Mouse (Mus musculus) ES-E14 (cell line): Measurements from ENCODE around the gene Cacna2d2. TPM values are rescaled to one million over a fixed set of nuclear protein-coding genes. Genes with fewer than 3 reads are reported as not detected.

Experiments
- DNase-seq: peaks from one replicate; pipeline ENCODE4 v3.0.0-alpha.2; 2013; ENCODE audit warnings: low read depth, low spot score
- H3K27ac ChIP-seq: 2 replicates; pipeline ENCODE4 v1.5.1; 2012; ENCODE audit warnings: low read depth, mild to moderate bottlenecking, low read length, moderate library complexity, mixed read lengths; ENCODE audit not compliant: poor library complexity, insufficient read depth, severe bottlenecking
- H3K36me3 ChIP-seq: 2 replicates; pipeline ENCODE4 v1.6.1; 2012; ENCODE audit warnings: mild to moderate bottlenecking, low read length, moderate library complexity, mixed read lengths; ENCODE audit not compliant: control insufficient read depth, poor library complexity, insufficient read depth, severe bottlenecking
- H3K4me1 ChIP-seq, 2 experiments: fragments of 150-350 bp in 1 of 2; sonication (generic) in 1 of 2; 2 replicates each; pipeline ENCODE4 v1.6.1; 2012; ENCODE audit warnings: low read length in 2 of 2, mild to moderate bottlenecking in 1 of 2, mixed read lengths in 1 of 2; ENCODE audit not compliant: control insufficient read depth in 2 of 2, insufficient read depth in 2 of 2, poor library complexity in 1 of 2
- H3K4me3 ChIP-seq, 2 experiments: fragments of 150-350 bp in 1 of 2; sonication (generic) in 1 of 2; 2 replicates each; pipeline ENCODE4 v1.5.1; 2012; ENCODE audit warnings: low read length in 2 of 2, low read depth in 1 of 2, mild to moderate bottlenecking in 1 of 2, mixed read lengths in 1 of 2; ENCODE audit not compliant: insufficient read depth in 1 of 2, poor library complexity in 1 of 2, severe bottlenecking in 1 of 2
- H3K9ac ChIP-seq: 2 replicates; pipeline ENCODE4 v1.6.1; 2012; ENCODE audit warnings: low read depth, mild to moderate bottlenecking, low read length, mixed read lengths; ENCODE audit not compliant: poor library complexity, insufficient read depth, severe bottlenecking
- H3K9me3 ChIP-seq: fragments of 150-350 bp; sonication (generic); 2 replicates; pipeline ENCODE4 v1.6.1; 2012; ENCODE audit warnings: low read depth, mild to moderate bottlenecking, low read length; ENCODE audit not compliant: control insufficient read depth, insufficient read depth
- CHD2 ChIP-seq: IDR thresholded peaks from 2 replicates; pipeline ENCODE4 v1.6.1; 2014; ENCODE audit warnings: mild to moderate bottlenecking, low read depth, low read length, inconsistent platforms
- HCFC1 ChIP-seq: IDR thresholded peaks from 2 replicates; pipeline ENCODE4 v1.6.1; 2012; ENCODE audit warnings: low read length, inconsistent platforms, borderline replicate concordance; ENCODE audit not compliant: insufficient read depth
- MAFK ChIP-seq: IDR thresholded peaks from 2 replicates; pipeline ENCODE4 v1.6.1; 2014; ENCODE audit warnings: mild to moderate bottlenecking, low read depth, low read length, inconsistent platforms; ENCODE audit not compliant: insufficient read depth
- ZC3H11A ChIP-seq: IDR thresholded peaks from 2 replicates; pipeline ENCODE4 v1.6.1; 2012; ENCODE audit warnings: low read depth, mild to moderate bottlenecking, inconsistent platforms, low read length, borderline replicate concordance
- ZNF384 ChIP-seq: IDR thresholded peaks from 2 replicates; pipeline ENCODE4 v1.6.1; 2012; ENCODE audit warnings: low read depth, low read length, inconsistent platforms
- in situ Hi-C, 2 experiments: fragments of 600-800 bp; cut with MboI; formaldehyde crosslinking; loops; one replicate each; pipeline ENCODE4 v1.15.1; 2025; ENCODE audit warnings: low sequenced_read_pairs in 2 of 2, inconsistent platforms in 1 of 2; ENCODE audit not compliant: unreplicated experiment in 2 of 2
- total RNA-seq: library from RNA; depleted of rRNA; stranded (reverse); fragments of 300-350 nt; gene quantifications from 2 replicates; pipeline ENCODE4 v1.2.3, GENCODE M21; 2012

The Cacna2d2 gene
- total RNA-seq, 1 experiment = 0.85 TPM

- Histone ChIP-seq H3K4me1 (peaks cover 4 to 8% of the 10 kb centered on the region in 2 experiments; a peak in 2 of 4 replicates), H3K27ac (no peak overlapping the region), H3K36me3 (peaks cover 18% of the 10 kb centered on the region), H3K9me3 (no peaks in the 10 kb centered on the region), H3K9ac (peak overlapping the region; percentile 89), H3K4me3 (peak overlapping the region; percentile 83 to 89)
- DNase-seq = no peak
- in situ Hi-C loops = no loop called here
- TF ChIP-seq CHD2 (no peak), ZNF384 (no peak), MAFK (no peak), HCFC1 (no peak), ZC3H11A (no peak)
These were observed 135.2 kb downstream of the Cacna2d2 start for GRCm38 (mm10) chr9:107534408-107535202.

GRCm38 (mm10) chr9:107538231-107538630 lies 138.8 kb downstream of the Cacna2d2 start:
- peaks cover 4 to 15% of the 10 kb centered on the region in 2 experiments; a peak in 3 of 4 replicates for H3K4me1 ChIP-seq
- in situ Hi-C loops = no loop called here

GRCm38 (mm10) chr9:107538711-107539110 lies 139.3 kb downstream of the Cacna2d2 start:
- H3K4me1 ChIP-seq = peaks cover 4 to 17% of the 10 kb centered on the region in 2 experiments; a peak in 3 of 4 replicates
- H3K36me3 ChIP-seq = peaks cover 22% of the 10 kb centered on the region
- TF ChIP-seq CHD2 (no peak), HCFC1 (no peak), ZC3H11A (no peak), MAFK (no peak), ZNF384 (no peak)
- H3K9ac ChIP-seq = no peak overlapping the region
- H3K4me3 ChIP-seq = no peak overlapping the region
- H3K9me3 ChIP-seq = no peaks in the 10 kb centered on the region
- no peak for DNase-seq
- no peak overlapping the region for H3K27ac ChIP-seq
- in situ Hi-C loops = no loop called here

More at GRCm38 (mm10) chr9:107538231-107538630, 138.8 kb downstream of the Cacna2d2 start:
- no peak overlapping the region for H3K9ac ChIP-seq
- no peak for DNase-seq
- no peak overlapping the region for H3K27ac ChIP-seq
- TF ChIP-seq MAFK (no peak), ZNF384 (no peak), CHD2 (no peak), ZC3H11A (no peak), HCFC1 (no peak)
- no peaks in the 10 kb centered on the region for H3K9me3 ChIP-seq
- H3K36me3 ChIP-seq = peaks cover 22% of the 10 kb centered on the region
- no peak overlapping the region for H3K4me3 ChIP-seq

- no peak for DNase-seq
- Histone ChIP-seq H3K9me3 (no peaks in the 10 kb centered on the region), H3K27ac (no peak overlapping the region), H3K36me3 (peaks cover 28% of the 10 kb centered on the region), H3K4me1 (peaks cover 4 to 19% of the 10 kb centered on the region in 2 experiments; a peak in 3 of 4 replicates), H3K9ac (no peak overlapping the region), H3K4me3 (no peak overlapping the region)
- TF ChIP-seq ZNF384 (no peak), CHD2 (no peak), HCFC1 (no peak), MAFK (no peak), ZC3H11A (no peak)
- in situ Hi-C loops = no loop called here
These were observed 140.5 kb downstream of the Cacna2d2 start for GRCm38 (mm10) chr9:107539940-107540339.
